Mouse (Mus musculus) limb, embryonic 12.5 days (tissue): ENCODE results near the gene Shbg. TPM values are rescaled to one million over a fixed set of nuclear protein-coding genes. Genes with fewer than 3 reads are reported as not detected.

Source experiments
- ATAC-seq: fragments of 200-750 bp; cut with Nextera tagmentation; 2 replicates; pipeline ENCODE4 v1.8.0; 2017; ENCODE audit warnings: low read depth, moderate TSS enrichment; ENCODE audit not compliant: insufficient number of reproducible peaks, insufficient read depth, low FRiP score, low TSS enrichment
- H3K27ac ChIP-seq: fragments of 300-500 bp; sonication (generic); 2 replicates; pipeline ENCODE4 v1.5.1; 2016; ENCODE audit warnings: mild to moderate bottlenecking, moderate library complexity
- H3K27me3 ChIP-seq: fragments of 300-500 bp; sonication (generic); 2 replicates; pipeline ENCODE4 v1.6.1; 2016; ENCODE audit warnings: mild to moderate bottlenecking, moderate library complexity
- H3K36me3 ChIP-seq: fragments of 300-500 bp; sonication (generic); 2 replicates; pipeline ENCODE4 v1.6.1; 2016; ENCODE audit warnings: mild to moderate bottlenecking, moderate library complexity
- H3K4me1 ChIP-seq: fragments of 300-500 bp; sonication (generic); replicated peaks from 2 replicates; pipeline ENCODE4 v1.6.1; 2016
- H3K4me2 ChIP-seq: fragments of 300-500 bp; sonication (generic); 2 replicates; pipeline ENCODE4 v1.6.1; 2016; ENCODE audit warnings: mild to moderate bottlenecking, moderate library complexity
- H3K4me3 ChIP-seq: fragments of 300-500 bp; sonication (generic); replicated peaks from 2 replicates; pipeline ENCODE4 v1.5.1; 2016; ENCODE audit warnings: mild to moderate bottlenecking
- H3K9ac ChIP-seq: fragments of 300-500 bp; sonication (generic); replicated peaks from 2 replicates; pipeline ENCODE4 v1.6.1; 2016; ENCODE audit warnings: mild to moderate bottlenecking, moderate library complexity
- H3K9me3 ChIP-seq: fragments of 300-500 bp; sonication (generic); 2 replicates; pipeline ENCODE4 v1.6.1; 2016; ENCODE audit warnings: mild to moderate bottlenecking, moderate library complexity
- WGBS: fragments of 180-500 bp; shearing (Covaris S2); methylation state at CpG from one replicate; pipeline ENCODE4 v1.1.7; 2016; 5-methylcytosine and 5-hydroxymethylcytosine counted together
- microRNA counts: library from miRNA; unstranded; fragments of <30 nt; microRNA quantifications from one replicate; lab custom pipeline; 2017
- microRNA-seq: library from miRNA; unstranded; fragments of <30 nt; microRNA quantifications from one replicate; pipeline ENCODE4, GENCODE M21; 2017
- polyA plus RNA-seq: library from polyadenylated mRNA; unstranded; fragments of >200 nt; fragmentation: Nextera tagmentation; extraction: Ambion mirVana; gene quantifications from 2 replicates; pipeline ENCODE4 v1.2.1, GENCODE M21; 2016

Shbg gene
- polyA plus RNA-seq, 1 experiment from 2014 or later: not detected

GRCm38 (mm10) chr11:69580572-69581146 is 37.0 kb downstream of the Shbg start:
- WGBS: 0% methylated on average over 25 of the region's 25 CpGs
- Histone ChIP-seq H3K4me1 (peaks cover 30% of the 10 kb centered on the region), H3K27ac (peak overlapping the region; percentile 97), H3K27me3 (no peaks in the 10 kb centered on the region), H3K9me3 (no peaks in the 10 kb centered on the region), H3K4me3 (peak overlapping the region; percentile 84), H3K9ac (peak overlapping the region; percentile 83), H3K4me2 (peak overlapping the region; percentile 89), H3K36me3 (peaks cover 32% of the 10 kb centered on the region)
- ATAC-seq: no peak

- WGBS: under 1% methylated on average over 13 of the region's 13 CpGs
- Histone ChIP-seq H3K4me3 (peak within 1 kb of the TSS; percentile 84), H3K27me3 (no peaks in the 10 kb centered on the region), H3K27ac (peak within 1 kb of the TSS; percentile 97), H3K4me1 (peaks cover 30% of the 10 kb centered on the region), H3K4me2 (peak within 1 kb of the TSS; percentile 89), H3K36me3 (peaks cover 35% of the 10 kb centered on the region), H3K9me3 (no peaks in the 10 kb centered on the region), H3K9ac (peak within 1 kb of the TSS; percentile 87)
- ATAC-seq: peak; percentile 52
Observed at GRCm38 (mm10) chr11:69580091-69580514, 37.6 kb downstream of the Shbg start, which contains the start of the genes Wrap53 and Trp53. Wrap53 (minus strand) TSS chr11:69580255. Trp53 (plus strand) TSS chr11:69580359.

DNA sequence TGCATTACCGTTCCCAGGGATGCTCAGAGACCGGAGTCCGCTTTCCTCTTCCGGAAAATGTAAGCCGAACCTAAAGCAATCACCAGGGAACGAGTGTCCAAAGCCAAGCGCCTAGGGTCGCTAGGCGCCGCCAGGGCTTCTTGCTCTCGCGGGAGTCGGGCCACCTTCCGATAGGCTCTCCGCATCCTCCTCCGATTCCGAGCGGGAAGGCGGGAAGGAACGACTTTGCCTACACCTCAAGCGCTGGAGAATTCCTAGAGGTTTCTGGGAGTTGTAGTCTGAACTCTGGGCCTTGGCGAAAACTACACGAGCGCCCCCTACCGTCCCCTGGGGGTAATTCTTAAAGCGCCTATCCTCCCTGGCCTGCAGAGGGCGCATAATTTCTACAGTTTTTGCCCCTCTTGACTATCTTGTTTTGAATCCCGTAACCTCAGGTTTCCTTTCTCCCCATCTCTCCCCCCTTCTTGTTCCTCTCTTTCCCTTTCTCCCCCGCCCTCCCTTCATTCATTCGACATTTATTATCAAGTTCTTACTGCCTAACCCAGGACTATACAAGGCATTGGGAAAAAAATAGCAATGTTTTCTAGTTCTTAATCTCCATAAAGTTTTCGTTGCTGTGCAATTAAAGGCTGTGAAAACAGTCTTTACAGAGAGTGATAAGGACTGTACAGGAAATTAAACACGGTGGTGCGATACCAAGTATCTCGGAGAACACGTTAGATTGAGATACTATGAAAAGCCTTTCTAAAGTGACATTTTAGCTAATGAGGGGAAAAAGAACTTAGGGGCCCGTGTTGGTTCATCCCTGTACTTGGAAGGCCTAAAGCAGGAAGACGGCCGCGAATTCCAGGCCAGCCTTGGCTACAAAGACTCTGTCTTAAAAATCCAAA is 38.3 kb downstream of the Shbg start:
- 2% methylated on average over 39 of the region's 39 CpGs for WGBS
- H3K4me3 ChIP-seq: peak overlapping the region; percentile 84
- H3K27ac ChIP-seq: peak overlapping the region; percentile 97
- no peaks in the 10 kb centered on the region for H3K27me3 ChIP-seq
- ATAC-seq: peak; percentile 88
- peak overlapping the region; percentile 87 for H3K9ac ChIP-seq
- H3K4me2 ChIP-seq: peak overlapping the region; percentile 89
- no peaks in the 10 kb centered on the region for H3K9me3 ChIP-seq
- peaks cover 36% of the 10 kb centered on the region for H3K36me3 ChIP-seq
- peaks cover 30% of the 10 kb centered on the region for H3K4me1 ChIP-seq

GRCm38 (mm10) chr11:69578301-69578700 is 39.4 kb downstream of the Shbg start:
- H3K9me3 ChIP-seq: no peaks in the 10 kb centered on the region
- WGBS: 10% methylated on average over 15 of the region's 15 CpGs
- H3K4me1 ChIP-seq: peaks cover 30% of the 10 kb centered on the region
- H3K9ac ChIP-seq: peak overlapping the region; percentile 87
- H3K36me3 ChIP-seq: peaks cover 40% of the 10 kb centered on the region
- no peak overlapping the region; the same call in 1 of the 2 replicates for H3K27ac ChIP-seq
- ATAC-seq: no peak
- no peaks in the 10 kb centered on the region for H3K27me3 ChIP-seq
- peak overlapping the region; percentile 89 for H3K4me2 ChIP-seq
- H3K4me3 ChIP-seq: peak overlapping the region; percentile 84

DNA sequence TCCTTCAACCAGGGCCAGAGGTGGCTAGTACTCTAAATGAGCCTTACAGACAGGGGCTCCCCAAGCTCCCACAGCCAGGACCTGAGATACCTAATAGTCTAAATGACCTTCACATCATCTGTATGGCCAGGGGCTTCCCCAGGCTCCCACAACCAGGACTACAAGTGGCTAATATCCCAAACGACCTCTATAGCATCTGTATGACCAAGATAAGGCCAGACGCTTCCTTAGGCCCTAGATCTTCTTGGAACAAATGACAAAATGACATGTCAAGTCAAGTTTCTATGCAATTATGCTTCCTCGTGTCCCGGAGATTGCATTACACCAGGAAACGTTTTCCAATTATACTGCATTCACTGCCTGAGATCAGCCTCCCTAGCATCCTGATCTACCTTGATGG is 41.4 kb downstream of the Shbg start:
- no peak overlapping the region for H3K4me2 ChIP-seq
- H3K4me1 ChIP-seq: peaks cover 19% of the 10 kb centered on the region
- no peak overlapping the region for H3K4me3 ChIP-seq
- WGBS: 78% methylated on average over 5 of the region's 5 CpGs
- no peak overlapping the region for H3K9ac ChIP-seq
- H3K27ac ChIP-seq: no peak overlapping the region
- peaks cover 52% of the 10 kb centered on the region for H3K36me3 ChIP-seq
- H3K9me3 ChIP-seq: no peaks in the 10 kb centered on the region
- no peaks in the 10 kb centered on the region for H3K27me3 ChIP-seq
- ATAC-seq: no peak

- H3K27me3 ChIP-seq: no peaks in the 10 kb centered on the region
- WGBS: 62% methylated on average over 3 of the region's 3 CpGs
- no peak overlapping the region for H3K9ac ChIP-seq
- H3K27ac ChIP-seq: no peak overlapping the region
- peaks cover 19% of the 10 kb centered on the region for H3K4me1 ChIP-seq
- no peak for ATAC-seq
- no peak overlapping the region for H3K4me2 ChIP-seq
- no peak overlapping the region for H3K4me3 ChIP-seq
- no peaks in the 10 kb centered on the region for H3K9me3 ChIP-seq
- peaks cover 63% of the 10 kb centered on the region for H3K36me3 ChIP-seq
Observed at GRCm38 (mm10) chr11:69575220-69575619, 42.5 kb downstream of the Shbg start.

DNA sequence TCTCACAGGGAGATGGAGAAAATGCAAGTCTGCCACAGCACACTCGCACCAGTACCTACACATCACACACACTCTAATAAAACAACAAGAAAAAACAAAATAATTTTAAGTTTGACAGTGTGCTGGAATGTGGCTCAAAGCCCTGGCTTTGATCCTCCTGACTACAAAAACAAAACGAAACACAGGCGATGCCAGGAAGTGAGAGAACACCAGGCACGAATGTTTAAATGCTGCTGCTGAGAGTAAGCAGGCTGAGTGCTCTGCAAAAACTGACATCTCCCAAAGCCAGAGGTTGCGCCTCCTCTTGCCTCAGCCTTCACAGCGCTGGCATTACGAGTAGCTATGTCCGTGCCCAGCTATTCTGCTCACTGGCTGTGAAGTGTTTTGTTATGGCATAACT is 52.6 kb downstream of the Shbg start:
- no peak overlapping the region for H3K9ac ChIP-seq
- no peak overlapping the region for H3K4me2 ChIP-seq
- peaks cover 73% of the 10 kb centered on the region for H3K36me3 ChIP-seq
- H3K9me3 ChIP-seq: no peaks in the 10 kb centered on the region
- H3K4me1 ChIP-seq: peaks cover 45% of the 10 kb centered on the region
- no peaks in the 10 kb centered on the region for H3K27me3 ChIP-seq
- no peak overlapping the region for H3K27ac ChIP-seq
- H3K4me3 ChIP-seq: no peak overlapping the region
- 57% methylated on average over 8 of the region's 8 CpGs for WGBS
- ATAC-seq: no peak

MicroRNAs encoded within 50 kb of the gene (microRNA counts, 519-probe panel; counts per million panel counts)
- microRNA mmu-miR-1934 (lab: Ali Mortazavi, UCI) (not detected), microRNA mmu-miR-467f (lab: Ali Mortazavi, UCI) (2,411 counts per million, percentile 9 among the panel's probes with 10 or more counts)

Small RNAs within 50 kb of the gene (microRNA-seq; reads per million reads assigned to microRNA genes)
- gene Mir1934 (3.3 reads per million, percentile 9 among the genes with 10 or more reads in this experiment), gene Mir467f (not detected)

Other genes with a start within 250 kb of the Shbg start
- gene Chd3, start 248.5 kb downstream of the Shbg start, polyA plus RNA-seq: 121 and 124 TPM in 2 replicates
- 126 and 136 TPM in 2 replicates for gene Naa38, start 222.4 kb downstream of the Shbg start, polyA plus RNA-seq
- gene Cyb5d1, start 222.3 kb downstream of the Shbg start, polyA plus RNA-seq: 42.5 and 42.6 TPM in 2 replicates
- 24.2 and 25.4 TPM in 2 replicates for gene Tmem88, start 219.7 kb downstream of the Shbg start, polyA plus RNA-seq
- gene Kdm6b, start 204.2 kb downstream of the Shbg start, polyA plus RNA-seq: 45.4 and 49.1 TPM in 2 replicates
- 1.9 and 3.3 TPM in 2 replicates for gene Dnah2, start 68.8 kb downstream of the Shbg start, polyA plus RNA-seq
- gene Efnb3, start 57.7 kb downstream of the Shbg start, polyA plus RNA-seq: 53.3 and 54.3 TPM in 2 replicates
- gene Wrap53, start 37.6 kb downstream of the Shbg start, polyA plus RNA-seq: 35.8 and 39.0 TPM in 2 replicates
- 175 and 180 TPM in 2 replicates for gene Trp53, start 37.5 kb downstream of the Shbg start, polyA plus RNA-seq
- gene Atp1b2, start 12.0 kb downstream of the Shbg start, polyA plus RNA-seq: 3.0 and 4.8 TPM in 2 replicates
- gene Sat2, start 4.1 kb upstream of the Shbg start, polyA plus RNA-seq: 24.3 and 25.8 TPM in 2 replicates
- gene Fxr2, start 15.1 kb upstream of the Shbg start, polyA plus RNA-seq: 56.0 and 63.9 TPM in 2 replicates
- gene Sox15, start 37.4 kb upstream of the Shbg start, polyA plus RNA-seq: 0.68 TPM in 1 of 2 replicates, not detected in the other
- 62.6 and 64.3 TPM in 2 replicates for gene Mpdu1, start 44.7 kb upstream of the Shbg start, polyA plus RNA-seq
- gene Cd68, start 48.2 kb upstream of the Shbg start, polyA plus RNA-seq: 5.9 and 8.0 TPM in 2 replicates
- 569 and 701 TPM in 2 replicates for gene Eif4a1, start 54.5 kb upstream of the Shbg start, polyA plus RNA-seq
- gene Senp3, start 64.2 kb upstream of the Shbg start, polyA plus RNA-seq: 132 and 140 TPM in 2 replicates
- 0.58 and 1.0 TPM in 2 replicates for gene Tnfsf13, start 67.9 kb upstream of the Shbg start, polyA plus RNA-seq
- gene Tnfsf12, start 77.9 kb upstream of the Shbg start, polyA plus RNA-seq: 2.2 and 3.7 TPM in 2 replicates
- 1.7 TPM in 2 replicates for gene Tnfsfm13, start 78.2 kb upstream of the Shbg start, polyA plus RNA-seq
- gene Polr2a, start 140.7 kb upstream of the Shbg start, polyA plus RNA-seq: 27.2 and 38.1 TPM in 2 replicates
- 0.13 and 0.18 TPM in 2 replicates for gene Slc35g3, start 144.1 kb upstream of the Shbg start, polyA plus RNA-seq
- gene Zbtb4, start 148.0 kb upstream of the Shbg start, polyA plus RNA-seq: 1.9 and 2.4 TPM in 2 replicates
- 15.4 and 17.1 TPM in 2 replicates for gene Chrnb1, start 178.0 kb upstream of the Shbg start, polyA plus RNA-seq
- gene Fgf11, start 184.0 kb upstream of the Shbg start, polyA plus RNA-seq: 1.2 and 1.5 TPM in 2 replicates
- gene Tmem102, start 187.7 kb upstream of the Shbg start, polyA plus RNA-seq: 1.6 and 1.8 TPM in 2 replicates
- not detected in 2 replicates for gene Gm39566, start 197.4 kb upstream of the Shbg start, polyA plus RNA-seq
- not detected in 2 replicates for gene Spem2, start 200.6 kb upstream of the Shbg start, polyA plus RNA-seq
- 0.20 TPM in 1 of 2 replicates, not detected in the other for gene Spem1, start 204.3 kb upstream of the Shbg start, polyA plus RNA-seq
- 8.4 and 9.1 TPM in 2 replicates for gene Nlgn2, start 219.9 kb upstream of the Shbg start, polyA plus RNA-seq
- 346 and 353 TPM in 2 replicates for gene Tmem256, start 220.6 kb upstream of the Shbg start, polyA plus RNA-seq
- gene Plscr3, start 228.5 kb upstream of the Shbg start, polyA plus RNA-seq: 111 and 120 TPM in 2 replicates
- 1.6 and 2.3 TPM in 2 replicates for gene Tnk1, start 240.8 kb upstream of the Shbg start, polyA plus RNA-seq